Mouse (Mus musculus) thymus, postnatal 25 days (tissue): ENCODE results near the gene Trit1.

Experiments
- DNase-seq: peaks from one replicate; pipeline ENCODE4 v3.0.0; 2022

Gene Trit1

DNA sequence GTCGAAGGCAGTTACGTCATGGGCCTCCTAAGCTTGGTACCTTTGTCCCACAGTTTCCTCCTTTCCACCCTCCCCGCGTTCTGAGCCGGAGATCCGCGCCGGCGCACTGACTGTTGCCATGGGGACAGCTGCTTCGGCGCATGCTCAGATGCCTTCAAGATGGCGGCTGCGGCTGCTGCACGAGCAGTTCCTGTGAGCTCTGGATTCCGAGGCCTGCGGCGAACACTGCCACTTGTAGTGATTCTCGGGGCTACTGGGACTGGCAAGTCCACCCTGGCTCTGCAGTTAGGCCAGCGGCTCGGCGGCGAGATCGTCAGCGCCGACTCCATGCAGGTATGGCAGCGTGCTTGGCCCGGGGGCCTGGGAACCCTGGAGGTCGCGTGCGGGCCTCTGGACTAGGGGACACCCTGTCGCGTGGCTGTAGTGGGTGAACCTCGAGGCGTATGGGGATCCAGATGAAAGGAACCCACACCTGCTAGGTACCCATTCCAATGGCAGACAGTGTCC lies at the start of gene Trit1:
Trit1 (plus strand) TSS at position 147 of the 507 bp plus-strand sequence.
- DNase-seq = peak; percentile 95

DNA sequence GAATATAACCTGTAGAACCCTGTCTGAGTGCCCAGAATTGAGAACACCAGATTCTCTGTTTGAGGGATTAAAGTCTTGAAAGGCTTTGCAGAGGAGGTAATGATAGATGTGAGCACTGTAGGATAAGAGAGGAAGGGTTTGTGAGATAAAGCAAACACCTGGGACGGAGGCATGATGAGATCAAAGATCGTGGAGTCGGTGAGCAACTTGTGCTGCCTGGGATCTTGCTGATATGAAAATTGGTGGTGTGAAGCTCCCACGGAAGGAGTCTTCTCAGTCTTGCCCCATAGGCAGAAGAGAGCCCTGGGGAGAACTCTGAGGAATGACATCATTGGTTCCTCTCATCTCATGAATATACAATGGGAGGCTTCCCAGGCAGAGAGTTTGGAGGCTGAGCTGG lies 48.3 kb upstream of the Trit1 start:
- DNase-seq = peak; percentile 38

DNA sequence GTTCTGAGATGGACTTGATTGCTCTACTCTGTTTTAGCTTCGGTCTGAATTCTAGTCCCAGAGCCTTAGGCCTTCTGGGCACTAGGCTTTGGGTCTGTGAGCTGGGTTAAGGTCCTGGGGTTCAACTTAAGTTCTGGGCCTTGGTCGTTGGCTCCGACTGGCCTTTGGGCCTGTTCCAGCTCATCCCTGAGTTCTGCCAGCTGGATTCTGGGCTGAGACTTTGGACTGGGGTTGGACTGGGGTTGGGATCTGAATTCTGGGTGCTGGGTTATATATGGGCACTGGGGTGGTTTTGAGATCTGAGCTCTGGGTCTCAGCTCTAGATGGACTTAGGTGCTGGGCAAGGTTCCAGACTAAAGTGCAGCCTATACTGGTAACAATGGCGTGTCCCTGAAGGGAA lies 45.2 kb upstream of the Trit1 start:
- DNase-seq = no peak

DNA sequence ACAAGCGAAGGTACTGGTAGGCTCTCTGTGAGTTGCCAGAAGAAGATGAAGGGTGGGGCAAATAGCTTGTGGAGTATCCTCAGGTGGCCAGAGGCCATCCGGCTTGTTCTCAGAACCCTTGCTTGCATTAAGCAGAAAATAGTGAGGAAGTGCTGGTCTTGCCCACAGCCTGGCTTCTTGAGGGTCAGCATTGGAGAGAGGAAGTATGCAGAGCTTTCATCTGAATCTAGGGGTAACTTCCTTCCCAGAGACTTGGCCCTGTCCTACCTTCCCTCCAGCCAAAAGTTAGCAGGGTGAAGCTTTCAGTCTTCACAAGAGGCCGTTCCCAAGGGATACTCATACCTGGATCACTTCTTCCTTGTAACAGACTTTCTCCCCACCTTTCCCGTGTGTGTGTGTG lies 44.8 kb upstream of the Trit1 start:
- no peak for DNase-seq

DNA sequence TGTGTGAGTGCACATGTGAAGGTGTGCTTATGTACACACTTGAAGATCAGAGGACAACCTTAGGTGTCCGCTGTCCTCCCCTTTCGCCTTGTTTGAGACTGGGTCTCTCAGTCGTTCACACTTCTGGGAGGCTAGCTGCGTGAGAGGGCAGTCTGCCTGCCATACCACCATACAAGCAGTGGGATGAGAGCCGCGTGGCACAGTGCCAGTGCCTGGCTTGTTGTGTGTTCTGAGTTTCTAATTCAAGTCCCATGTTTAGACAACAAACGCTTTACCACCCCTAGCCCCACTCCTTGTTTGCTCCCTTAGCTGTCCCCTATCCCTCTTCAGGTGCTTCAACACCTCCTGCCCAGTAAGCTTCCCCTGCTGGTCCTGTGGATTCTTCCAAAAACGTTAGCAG lies 44.3 kb upstream of the Trit1 start:
- no peak for DNase-seq

DNA sequence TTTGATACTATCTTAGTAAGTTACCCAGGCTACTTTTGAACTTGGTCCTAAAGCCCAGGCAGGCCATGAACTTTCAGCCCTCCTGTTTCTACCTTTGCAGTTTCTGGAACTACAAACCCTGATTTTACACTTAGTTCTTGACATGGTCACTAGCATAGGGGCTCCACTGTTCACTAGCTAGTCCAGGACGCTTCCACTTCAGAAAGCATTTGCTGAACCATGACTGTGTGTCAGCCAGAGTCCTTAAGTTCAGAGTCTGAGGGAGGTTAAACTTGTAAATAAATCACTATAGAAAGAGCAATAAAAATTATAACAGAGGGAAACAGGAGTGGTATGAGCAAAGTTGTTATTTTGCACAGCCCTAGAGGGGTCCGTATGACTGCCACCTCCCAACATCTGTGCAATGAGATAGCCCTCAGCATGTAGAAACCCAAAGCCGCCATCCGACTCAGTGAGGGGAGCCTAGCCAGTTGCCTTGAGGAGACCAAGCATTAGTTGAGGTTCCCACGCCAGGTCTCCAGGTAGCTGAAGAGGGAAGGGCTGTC lies 41.3 kb upstream of the Trit1 start:
- DNase-seq = no peak

DNA sequence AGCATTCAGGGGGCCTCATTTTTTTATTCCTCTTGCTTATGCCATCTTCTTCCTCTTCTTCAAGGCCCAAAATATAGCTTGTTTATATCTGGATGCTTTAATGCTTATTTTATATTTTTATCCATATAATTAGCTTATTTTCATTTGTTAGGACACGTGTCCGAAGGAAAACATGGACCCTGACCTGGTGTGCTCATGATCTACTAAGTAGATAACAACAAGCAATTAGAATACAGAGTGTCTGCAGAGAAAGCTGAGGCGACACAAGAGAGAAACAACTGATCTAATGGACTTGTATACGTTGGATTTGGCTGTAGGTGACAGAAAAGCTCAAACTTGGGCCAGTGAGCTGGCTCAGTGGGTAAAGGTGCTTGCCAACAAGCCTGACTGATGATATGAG lies 39.5 kb upstream of the Trit1 start:
- DNase-seq = no peak

DNA sequence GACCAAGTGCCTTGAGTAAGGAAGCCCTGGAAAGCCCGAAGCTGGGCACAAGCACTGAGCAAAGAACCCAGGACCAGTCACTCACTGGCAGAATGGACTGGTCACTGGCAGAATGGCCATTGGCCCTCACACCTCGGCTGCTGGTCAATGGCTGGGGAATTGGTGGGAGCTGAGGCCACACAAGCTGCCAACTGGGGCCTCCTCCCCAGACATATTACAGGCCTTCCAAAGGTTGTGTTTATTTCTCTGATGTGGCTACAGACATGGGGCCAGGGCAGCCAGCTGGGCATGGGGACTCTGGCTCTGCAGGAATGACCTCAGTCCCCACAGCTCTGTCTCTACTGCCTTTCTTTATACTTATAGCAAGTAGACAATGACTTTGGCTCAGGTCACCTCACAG lies 37.5 kb upstream of the Trit1 start:
- no peak for DNase-seq

DNA sequence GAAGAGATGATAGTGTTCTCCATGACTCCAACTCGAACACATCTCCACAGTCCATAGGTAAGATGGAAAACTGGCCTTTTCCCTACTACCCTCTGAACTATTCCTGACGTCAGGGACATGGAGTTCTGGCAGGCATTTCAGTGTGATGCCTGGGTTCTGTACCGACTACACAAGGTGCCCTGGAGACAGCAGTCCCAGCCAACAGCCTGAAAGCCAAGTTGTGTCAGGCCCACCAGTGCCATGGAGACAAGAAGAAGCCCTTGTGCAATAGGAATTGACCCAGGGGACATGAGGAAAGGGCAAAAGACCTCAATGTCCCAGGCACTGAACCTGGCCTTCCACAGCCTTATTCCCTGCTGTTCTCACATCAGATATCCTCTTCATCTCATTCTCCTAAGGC lies 36.6 kb upstream of the Trit1 start:
- no peak for DNase-seq

DNA sequence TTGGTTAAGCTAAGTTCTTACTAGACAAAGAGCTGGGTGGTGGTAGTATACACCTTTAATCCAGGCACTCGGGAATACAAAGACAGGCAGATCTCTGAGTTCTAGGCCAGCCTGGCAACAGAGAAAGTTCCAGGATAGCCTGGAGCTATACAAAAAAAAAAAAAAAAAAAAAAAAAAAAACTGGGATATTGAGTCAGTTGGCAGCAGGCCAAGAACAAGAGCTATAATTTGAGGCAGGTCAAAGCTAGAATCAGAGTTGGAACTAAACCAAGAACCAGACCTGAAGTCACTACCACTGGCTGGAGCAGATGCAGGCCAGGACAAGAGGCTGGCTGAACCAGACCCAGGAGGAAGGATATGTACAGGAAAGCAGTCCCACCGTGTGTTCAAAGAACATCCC lies 35.7 kb upstream of the Trit1 start:
- no peak for DNase-seq

DNA sequence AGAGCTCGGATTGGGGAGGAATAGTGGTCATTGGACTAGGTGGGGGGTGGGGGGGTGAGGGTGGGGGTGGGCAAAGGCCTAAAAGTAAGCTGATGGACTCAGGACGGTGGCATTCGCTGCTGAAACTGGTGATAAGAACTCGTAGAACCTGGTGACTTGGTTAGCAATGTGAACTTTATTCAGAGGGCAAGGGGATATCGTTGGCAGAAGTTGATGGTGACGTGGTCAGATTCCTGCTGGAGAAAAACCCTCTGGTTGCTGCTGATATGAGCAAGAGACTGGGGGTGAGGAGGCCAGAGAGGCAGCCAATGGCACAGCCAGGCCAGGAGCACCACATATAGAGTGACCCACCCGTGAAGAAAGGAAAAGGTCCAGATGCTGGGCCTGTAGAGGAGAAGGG lies 35.2 kb upstream of the Trit1 start:
- no peak for DNase-seq

DNA sequence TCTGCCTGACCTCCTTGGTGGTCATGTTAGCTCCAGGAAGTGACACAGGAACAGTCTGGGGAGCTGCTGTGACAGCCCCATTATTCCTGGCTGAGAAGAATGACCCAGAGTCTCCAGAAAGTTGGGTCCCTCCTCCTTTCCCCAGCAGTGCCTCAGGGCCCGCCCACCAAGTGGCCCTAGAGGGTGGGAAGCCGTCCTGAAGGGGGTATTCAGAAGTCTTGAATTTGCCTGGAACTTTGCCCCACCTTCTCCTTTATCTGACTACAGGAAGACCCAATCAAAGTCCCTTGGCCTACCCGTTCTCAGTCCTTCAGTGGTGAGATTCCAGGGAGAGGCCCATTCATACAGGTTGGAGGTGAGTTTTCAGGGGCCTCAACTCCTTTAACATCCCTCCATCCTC lies 34.5 kb upstream of the Trit1 start:
- no peak for DNase-seq

DNA sequence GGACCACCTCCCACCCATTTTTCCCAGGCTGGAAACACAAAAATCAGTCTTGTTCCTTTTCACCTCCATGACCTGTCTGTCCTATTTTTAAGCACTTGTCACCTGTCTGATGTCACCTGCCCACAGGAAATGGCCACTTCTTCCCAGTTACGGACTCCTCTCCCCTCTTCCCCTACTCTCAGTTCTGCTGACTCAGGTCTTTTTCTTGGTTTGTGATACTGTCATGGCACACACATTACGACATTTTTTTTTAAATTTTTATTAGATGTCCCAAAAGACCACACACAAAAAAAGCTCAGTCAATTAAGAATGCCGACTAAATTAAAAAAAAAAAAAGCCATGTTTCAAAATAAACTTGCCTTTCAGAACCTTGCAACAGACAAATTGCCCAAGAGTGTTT lies 33.9 kb upstream of the Trit1 start:
- no peak for DNase-seq

DNA sequence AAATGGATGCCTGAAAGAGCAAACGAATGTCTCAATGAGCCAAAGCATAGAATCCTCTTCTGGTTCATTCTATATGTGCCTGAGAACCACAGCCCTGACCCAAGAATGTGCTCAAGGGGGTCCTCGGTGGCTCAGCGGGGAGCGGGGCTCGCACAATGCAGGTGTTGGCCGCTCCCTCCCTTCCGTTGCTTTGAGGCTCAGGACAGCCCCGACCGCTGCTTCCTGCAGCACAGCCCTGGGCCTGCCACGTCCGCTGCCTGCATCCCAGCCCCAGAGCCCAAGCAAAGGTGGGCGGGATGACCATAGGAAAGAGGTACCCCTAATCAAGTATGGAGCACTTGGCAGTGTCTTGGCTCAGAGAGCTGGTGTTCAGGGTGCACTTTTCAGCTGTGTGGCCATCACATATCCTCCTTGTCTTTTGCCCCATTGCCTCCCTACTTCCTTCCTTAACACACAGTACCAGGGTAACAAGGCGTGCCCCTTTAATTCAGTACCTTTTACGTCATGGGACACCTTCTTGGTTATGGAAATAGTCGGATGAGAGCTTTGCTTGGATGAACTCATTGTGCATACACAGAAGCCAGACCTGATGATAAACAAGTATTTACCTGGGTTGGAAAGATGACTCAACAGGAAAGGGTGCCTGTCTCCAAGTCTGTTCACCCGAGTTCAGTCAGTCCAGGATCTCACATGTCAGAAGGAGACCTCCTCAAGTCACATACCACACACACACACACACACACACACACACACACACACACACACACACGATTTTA lies 32.7 kb upstream of the Trit1 start:
- DNase-seq = peak; percentile 70

DNA sequence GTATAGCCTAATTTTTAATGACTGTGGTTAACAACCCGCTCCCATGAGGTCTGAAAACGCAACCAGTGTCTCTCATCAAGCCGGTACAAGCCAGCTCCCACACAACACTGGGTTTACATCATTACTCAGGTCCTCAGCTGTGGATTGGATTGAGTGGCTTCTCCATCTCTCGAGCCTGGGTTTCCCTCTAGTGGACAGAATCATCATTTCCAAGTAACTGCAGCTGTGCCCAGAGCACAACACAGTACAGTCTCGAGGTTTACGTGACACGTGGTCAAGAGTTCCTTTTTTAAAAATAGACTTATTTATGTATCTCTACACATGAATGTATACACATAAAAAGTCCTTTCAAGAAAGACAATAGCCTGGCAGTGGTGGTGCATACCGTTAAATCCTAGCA lies 31.3 kb upstream of the Trit1 start:
- peak; percentile 63 for DNase-seq

DNA sequence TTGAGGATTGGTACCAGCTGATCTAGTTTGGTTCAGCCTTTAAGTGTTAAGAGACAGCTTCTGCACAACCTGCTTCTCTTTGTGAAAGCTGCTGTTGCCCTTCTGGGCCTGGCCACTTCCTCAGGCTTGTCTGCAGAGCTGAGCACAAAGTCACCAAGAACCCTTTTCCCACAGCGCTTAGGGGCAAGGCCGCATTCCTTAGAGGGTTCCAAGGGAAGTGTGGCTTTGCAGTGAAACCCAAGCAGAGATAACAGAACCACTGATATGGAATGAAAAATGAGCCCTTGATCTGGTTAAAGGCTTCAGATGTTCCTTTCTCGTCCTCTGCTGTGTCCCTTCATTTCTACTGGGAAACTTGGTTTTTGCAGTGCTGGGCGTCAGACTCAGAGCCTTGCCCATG lies 29.0 kb upstream of the Trit1 start:
- DNase-seq = no peak

DNA sequence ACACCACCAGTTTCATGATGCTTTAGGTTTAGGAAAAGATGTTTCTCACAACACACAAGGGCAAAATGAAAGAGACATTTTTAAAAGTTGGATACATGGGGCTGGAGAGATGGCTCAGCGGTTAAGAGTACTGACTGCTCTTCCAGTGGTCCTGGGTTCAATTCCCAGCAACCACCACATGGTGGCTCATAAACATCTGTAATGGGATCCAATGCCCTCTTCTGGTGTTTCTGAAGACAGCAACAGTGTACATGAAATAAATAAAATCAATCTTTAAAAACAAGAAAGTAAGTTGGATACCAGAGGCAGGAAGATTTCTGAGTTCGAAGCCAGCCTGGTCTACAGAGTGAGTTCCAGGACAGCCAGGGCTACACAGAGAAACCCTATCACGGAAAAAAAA lies 28.4 kb upstream of the Trit1 start:
- peak; percentile 27 for DNase-seq

DNA sequence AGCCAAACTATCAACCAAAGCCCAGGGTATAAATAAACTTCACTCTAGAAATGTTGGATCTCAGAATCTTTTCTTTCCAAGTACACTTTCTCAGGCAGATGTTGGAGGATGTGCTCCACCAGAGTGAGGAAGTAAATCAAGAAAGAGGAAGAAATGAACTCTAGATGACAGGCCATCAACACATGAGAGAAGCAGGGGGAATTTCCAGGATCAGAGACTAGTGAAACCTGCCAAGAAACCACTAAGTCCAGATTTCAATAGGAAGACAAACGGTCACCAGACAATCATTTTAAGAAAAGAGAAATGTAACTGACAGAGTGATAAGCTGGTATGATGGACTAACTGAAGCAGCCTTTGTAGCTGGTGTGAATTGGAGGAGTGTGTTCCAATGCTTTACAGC lies 25.2 kb upstream of the Trit1 start:
- no peak for DNase-seq

DNA sequence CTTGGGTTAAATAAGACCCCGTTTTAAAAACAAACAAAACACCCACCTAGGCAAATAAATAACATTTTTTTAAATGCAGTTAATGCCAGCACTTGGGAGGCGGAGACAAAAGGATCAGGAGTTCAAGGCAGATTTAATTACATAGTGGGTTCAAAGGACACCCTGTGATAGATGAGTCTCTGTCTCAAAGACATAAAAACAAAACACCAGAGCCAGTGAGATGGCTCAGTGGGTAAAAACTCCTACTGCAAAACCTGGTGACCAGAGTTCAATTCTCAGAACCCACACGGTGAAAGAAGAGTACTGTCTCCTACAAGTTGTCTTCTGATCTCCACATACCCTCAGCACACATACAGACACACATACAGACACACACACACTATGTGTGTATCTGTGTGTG lies 24.1 kb upstream of the Trit1 start:
- DNase-seq = no peak

DNA sequence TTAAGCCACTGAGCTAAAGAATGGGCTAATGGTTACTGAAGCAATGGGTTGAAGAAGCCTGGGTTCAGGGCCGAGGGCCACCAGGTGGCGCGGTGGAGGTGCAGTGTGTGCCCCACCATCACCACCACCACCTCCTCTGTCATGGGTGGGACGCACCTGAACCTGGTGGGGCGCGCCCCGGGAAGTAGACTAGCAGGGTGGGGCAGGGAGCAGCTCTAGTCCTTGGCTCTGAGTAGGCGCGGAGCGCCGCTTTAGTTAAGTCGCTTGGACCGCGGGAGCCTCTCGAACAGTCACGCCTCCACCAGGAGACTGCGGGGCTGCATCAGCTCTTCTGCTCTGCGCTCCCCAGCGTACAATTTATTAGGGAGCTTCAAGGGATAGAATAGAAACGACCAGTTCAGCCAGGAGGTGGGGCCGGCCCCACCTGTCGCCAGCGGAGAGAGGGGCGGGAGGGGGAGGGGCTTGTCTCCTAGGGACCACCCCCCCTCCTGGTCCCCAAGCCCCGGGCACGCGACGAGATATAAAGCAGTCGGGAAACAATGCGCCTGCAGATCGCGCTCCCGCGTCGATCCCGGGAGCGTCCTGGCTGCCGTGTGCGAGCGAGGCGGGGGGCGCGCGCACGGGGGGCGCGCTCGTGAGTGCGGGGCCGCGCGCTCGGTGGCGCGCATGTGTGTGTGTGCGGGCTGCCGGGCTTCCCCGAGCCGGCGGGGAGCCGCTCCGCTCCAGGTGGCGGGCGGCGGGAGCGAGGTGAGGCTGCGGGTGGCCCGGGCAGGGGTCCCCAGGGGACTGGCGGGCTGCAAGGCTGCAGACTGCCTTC lies 20.8 kb upstream of the Trit1 start, which contains the start of gene Mycl:
Mycl (plus strand) TSS at position 249 of the 817 bp plus-strand sequence.
- DNase-seq = peak; percentile 90

DNA sequence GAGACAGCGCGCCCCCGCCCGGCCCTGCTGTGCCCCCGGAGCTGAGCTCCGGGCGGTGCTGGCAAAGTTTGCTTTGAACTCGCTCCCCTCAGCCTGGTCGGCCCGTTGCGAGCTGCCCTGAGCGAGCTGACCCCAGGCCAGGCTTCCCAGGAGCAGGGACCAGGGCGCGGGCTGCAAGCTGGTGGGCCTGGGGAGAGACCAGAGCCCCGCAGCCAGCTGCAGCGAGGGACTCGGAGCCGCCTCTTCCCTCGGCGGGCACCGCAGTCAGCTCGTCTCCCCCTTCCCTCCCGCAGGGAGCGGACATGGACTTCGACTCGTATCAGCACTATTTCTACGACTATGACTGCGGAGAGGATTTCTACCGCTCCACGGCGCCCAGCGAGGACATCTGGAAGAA lies 20.2 kb upstream of the Trit1 start:
- peak; percentile 46 for DNase-seq

DNA sequence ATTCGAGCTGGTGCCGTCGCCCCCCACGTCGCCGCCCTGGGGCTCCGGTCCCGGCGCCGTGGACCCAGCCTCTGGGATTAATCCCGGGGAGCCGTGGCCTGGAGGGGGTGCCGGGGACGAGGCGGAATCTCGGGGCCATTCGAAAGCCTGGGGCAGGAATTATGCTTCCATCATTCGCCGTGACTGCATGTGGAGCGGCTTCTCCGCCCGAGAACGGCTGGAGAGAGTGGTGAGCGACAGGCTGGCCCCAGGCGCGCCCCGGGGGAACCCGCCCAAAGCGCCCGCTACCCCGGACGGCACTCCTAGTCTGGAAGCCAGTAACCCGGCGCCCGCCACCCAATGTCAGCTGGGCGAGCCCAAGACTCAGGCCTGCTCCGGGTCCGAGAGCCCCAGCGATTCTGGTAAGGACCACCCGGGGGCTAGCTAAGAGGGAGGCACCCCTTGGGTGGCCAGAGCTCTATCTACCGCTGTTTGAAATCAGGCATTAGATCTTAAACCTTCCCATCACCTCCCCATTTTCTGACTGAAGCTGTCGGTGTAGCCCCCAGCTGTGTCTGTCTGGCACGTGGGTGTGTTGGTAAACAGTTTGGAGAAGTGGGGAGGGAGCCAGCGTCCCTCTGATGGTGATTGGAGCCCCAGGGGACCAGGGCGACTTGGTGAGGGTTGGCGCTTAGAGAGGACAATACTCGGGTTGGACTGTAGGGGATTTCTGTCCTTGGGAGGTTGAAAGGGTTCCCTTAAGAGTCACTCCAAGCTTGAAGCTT lies 19.6 kb upstream of the Trit1 start:
- DNase-seq = peak; percentile 17
